Mouse (Mus musculus) kidney, adult 11 months (tissue): ENCODE data around the gene Twnk.

Source experiments
- DNase-seq: peaks from one replicate; pipeline ENCODE4 v3.0.0; 2022

The Twnk gene

DNA sequence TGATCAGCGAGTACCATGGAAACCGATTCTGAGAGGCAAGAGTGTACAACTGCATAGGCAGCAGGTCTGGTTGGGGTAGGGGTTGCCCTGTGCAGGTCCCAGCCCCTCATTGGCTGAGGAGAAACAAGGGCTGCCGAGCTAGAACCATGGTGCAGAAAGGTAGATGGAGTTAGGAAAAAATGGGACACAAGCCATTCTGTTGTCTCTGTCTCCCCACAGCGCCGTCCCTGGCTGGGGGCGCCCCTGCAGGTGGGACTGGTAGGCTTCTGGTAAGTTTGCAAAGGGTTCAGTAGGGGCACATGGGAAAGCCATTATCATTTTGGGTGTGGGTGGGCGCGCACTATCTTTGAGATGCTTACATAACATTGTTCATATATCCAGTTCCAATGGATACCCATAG, 48.0 kb downstream of the Twnk start:
- no peak for DNase-seq

DNA sequence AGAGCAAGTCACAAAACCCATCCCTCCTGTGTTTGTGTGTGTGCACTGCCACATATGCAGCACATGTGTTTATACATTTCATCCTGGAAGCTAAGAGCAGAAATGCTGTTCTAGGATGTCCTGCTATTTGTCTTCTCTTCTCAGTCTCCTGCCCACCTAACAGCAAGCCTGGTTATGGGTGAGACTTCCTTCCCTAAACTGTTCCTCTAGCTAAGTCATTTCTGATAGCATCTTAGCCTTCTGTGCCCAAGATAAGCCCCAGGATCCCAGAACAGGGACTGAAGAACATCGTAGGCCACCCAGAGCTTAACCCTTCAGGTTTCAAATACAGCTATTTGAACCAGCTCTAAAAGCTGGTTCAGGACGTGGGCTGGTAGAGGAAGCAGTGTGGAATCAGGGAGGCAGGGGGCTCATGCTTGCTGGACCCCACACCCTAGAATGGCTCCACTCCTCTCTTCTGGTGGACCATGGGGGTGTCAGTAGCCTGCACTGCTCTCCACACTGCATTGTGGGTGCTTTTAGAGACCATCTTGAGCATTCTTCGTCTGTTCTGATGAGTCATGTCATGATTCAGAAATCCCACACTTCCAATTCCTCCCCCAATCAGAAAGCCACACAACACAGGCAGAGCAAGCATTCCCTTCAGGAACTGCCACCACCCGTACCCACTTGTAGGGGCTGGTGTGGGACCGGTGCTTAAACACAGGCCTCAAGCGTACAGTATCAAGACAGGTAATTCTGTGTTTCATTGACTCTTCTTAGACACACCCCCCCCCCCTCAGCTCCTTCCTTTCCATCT, 49.6 kb downstream of the Twnk start:
- DNase-seq: no peak

DNA sequence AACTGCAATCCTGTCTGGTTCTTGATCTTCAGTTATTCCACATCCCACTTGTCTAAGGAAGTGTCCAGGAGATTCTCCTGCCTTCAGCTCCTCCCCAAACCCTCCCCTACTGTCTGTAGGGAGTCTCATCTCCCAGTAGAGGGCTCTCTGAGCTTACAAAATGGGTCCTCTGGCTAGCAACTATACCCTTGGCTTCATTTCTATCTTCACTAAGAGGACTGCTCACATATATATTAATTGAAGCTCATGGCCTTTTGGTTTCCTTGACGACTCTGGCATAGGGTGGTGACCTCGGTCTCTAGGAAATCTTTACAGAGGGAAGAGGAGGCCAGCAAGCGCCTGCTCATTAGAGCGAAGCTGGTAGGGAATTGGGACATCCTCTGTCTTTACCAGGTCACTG, 50.9 kb downstream of the Twnk start:
- DNase-seq: no peak

DNA sequence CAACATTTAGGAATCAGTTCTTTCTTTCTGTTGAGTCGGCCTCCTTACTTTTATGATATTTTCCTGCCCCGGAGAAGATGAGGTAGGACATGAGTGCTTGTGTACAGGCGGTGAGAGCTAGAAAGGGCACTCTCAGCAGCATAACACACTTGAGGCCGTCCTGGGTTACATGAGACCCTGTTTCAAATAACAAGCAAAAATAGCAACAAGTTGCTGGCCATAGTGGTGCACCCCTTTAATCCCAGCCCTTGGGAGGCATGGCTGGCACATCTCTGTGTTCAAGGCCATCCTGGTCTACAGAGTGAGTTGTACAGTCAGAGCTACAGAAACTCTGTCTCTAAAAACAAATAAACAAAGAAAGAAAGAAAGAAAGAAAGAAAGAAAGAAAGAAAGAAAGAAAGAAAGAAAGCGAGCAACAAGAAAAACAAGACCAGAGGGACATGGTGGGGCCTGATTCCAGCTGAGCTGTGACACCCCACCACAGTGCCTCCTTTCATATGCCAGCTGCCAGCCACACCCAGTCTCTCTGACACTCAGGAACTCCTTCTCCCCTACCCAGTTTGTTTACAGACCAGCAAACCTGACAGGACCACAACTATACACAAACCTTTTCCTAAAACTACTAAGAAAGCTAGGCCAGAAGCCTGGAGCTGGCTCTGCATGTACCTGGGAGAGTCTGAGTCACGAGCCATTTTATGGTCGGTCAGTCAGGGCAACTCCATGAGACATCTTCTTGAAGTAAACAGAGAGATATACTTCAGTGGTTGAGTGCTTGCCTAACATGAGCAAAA, 51.6 kb downstream of the Twnk start:
- DNase-seq: no peak

DNA sequence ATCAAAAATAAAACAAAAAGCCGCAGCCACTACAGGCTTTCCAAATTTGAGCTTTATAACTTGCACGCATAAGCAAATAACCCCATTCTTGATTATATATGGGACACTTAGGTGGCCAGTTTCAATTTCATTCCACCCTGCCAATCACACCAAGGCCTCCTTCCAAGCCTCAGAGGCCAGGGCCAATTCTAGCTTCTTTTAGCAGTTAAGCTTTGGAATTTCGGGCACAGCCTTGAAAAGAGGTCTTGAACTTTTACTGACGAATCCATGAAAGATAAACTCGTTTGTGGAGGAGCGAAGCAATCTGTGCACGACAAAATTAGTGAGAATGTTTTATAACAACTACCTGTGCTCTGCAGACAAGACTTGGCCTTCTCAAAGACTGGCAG, 52.3 kb downstream of the Twnk start:
- no peak for DNase-seq

DNA sequence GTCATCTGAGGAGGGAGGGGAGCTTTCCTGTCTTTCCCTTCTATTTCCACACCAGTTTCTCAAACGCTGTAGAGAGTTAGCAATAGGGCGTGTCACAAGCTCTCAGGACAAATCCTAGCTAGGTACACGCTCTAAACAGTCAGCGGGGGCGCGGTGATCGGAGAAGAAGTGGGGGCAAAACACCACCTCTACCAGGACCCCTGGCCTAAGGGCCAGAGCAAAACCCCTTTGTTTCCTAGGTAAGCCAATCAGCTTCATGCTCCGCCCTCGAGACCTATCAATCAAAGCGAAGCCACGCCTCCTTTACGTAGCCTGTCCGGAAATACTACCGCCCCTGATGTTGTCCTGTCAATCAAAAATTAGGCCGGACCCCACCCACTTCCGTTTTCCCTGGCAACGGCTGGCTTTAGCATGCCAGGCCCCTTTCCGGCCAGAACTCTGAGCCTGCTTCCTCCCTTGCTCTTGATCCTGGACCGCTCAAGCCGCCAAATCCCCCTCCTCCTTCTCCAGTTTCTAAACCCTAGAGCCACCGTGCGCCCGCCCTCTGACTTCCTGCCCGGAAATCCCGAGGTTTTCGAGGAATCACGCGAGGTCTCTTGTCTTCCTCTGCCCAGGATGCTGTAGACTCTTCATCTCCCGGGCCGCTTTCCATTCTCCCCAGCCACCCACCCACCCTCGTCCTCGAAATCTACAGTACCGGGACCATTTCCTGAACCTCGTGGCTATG, 52.8 kb downstream of the Twnk start:
- peak; percentile 96 for DNase-seq

DNA sequence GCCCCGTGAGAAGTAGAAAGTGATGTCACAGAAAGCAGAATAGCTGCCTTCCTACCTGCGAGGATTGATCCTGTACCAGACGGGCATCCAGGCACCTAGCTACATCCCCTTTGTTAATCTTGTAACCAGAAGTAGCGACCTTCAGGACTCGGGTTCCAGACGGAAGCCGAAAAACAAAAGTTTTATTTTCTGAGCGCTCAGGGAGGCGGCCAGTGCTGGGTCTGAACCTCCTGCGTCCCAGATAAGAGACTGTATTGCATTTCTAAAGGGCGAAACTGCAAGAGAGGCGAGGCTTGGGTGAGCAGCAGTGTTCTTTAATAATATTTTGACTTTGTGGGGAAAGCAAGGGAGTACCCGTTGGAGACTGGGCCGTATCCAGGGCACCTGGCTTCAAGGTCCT, 53.4 kb downstream of the Twnk start:
- no peak for DNase-seq
